Mouse (Mus musculus) erythroblast, embryonic 14.5 days (primary cell): ENCODE results near the gene St13. TPM values are rescaled to one million over a fixed set of nuclear protein-coding genes. Genes with fewer than 3 reads are reported as not detected.
A peak's percentile ranks its signal among the peaks of the same experiment; 100 is the strongest.
"Not testable (repeated sequence)": the region's sequence is repeated elsewhere in the genome, so short reads cannot be mapped to it uniquely, and the experiment has no call there.

Experiments used
- H3K27me3 ChIP-seq: 2 replicates; pipeline ENCODE4 v1.6.1; 2012; ENCODE audit warnings: inconsistent platforms; ENCODE audit not compliant: control insufficient read depth
- H3K36me3 ChIP-seq: 2 replicates; pipeline ENCODE4 v1.6.1; 2012; ENCODE audit warnings: mild to moderate bottlenecking, inconsistent platforms; ENCODE audit not compliant: control insufficient read depth
- H3K4me1 ChIP-seq: 2 replicates; pipeline ENCODE4 v1.6.1; 2012; ENCODE audit warnings: inconsistent platforms; ENCODE audit not compliant: control insufficient read depth
- H3K4me3 ChIP-seq: replicated peaks from 2 replicates; pipeline ENCODE3; 2012; ENCODE audit warnings: moderate library complexity, mild to moderate bottlenecking, inconsistent platforms
- H3K9me3 ChIP-seq: 2 replicates; pipeline ENCODE4 v1.6.1; 2012; ENCODE audit warnings: low read length, inconsistent platforms, mixed read lengths; ENCODE audit not compliant: control insufficient read depth
- GATA1 ChIP-seq: IDR thresholded peaks from 2 replicates; pipeline ENCODE4 v1.6.1; 2012; ENCODE audit warnings: low read length, inconsistent platforms, mixed read lengths
- TAL1 ChIP-seq: IDR thresholded peaks from 3 replicates; pipeline ENCODE4 v1.6.1; 2012; ENCODE audit warnings: low read length, inconsistent platforms, mixed read lengths
- polyA plus RNA-seq: library from polyadenylated mRNA; stranded (reverse); fragments of >175 nt; gene quantifications from 2 replicates; pipeline ENCODE4 v1.2.3, GENCODE M21; 2012

St13 gene
- 4.7 and 4.8 TPM in 2 replicates for polyA plus RNA-seq

DNA sequence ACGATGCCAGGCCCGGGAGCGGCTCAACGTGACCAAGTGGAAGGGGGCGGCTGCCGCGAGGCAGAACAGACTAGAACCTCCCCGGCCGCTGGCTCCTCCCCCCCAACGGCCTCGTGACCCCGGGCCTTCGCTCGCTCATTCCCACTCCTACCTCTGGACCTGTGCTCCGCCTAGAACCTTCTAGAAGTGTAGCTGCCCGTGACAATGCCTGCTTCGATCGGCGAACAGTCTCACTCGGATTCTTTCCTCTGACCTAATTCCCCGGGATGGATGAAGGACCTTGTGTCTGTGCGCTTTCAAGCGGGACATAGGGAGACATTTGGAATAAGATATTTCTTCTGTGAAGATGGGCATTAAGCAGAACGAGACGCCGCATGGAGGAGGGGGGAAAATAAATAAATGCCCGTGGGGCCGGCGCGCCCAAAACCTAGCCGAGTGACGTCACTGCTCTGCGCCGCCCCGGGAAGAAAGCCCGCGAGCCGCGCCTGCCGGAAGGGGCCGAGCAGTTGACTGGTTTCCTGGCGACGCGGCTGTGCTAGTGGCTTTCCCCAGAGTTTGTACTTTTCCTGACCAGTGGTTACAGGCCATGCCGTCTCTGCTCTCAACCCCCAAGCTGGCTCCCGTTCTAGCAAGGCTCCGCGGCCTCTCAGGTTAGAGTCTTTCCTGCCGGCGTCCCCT is at the start of gene St13, which contains the start of gene Xpnpep3:
St13 (minus strand) TSS at position 440 of the 678 bp plus-strand sequence.
Xpnpep3 (plus strand) TSS at position 501 of the 678 bp plus-strand sequence.
- H3K27me3 ChIP-seq: no peaks in the 10 kb centered on the region
- H3K36me3 ChIP-seq: peaks cover 5% of the 10 kb centered on the region
- H3K4me3 ChIP-seq: peak within 1 kb of the TSS; percentile 95
- H3K9me3 ChIP-seq: no peaks in the 10 kb centered on the region
- TF ChIP-seq TAL1: no peak
- no peak for TF ChIP-seq GATA1
- peaks cover 43% of the 10 kb centered on the region for H3K4me1 ChIP-seq

DNA sequence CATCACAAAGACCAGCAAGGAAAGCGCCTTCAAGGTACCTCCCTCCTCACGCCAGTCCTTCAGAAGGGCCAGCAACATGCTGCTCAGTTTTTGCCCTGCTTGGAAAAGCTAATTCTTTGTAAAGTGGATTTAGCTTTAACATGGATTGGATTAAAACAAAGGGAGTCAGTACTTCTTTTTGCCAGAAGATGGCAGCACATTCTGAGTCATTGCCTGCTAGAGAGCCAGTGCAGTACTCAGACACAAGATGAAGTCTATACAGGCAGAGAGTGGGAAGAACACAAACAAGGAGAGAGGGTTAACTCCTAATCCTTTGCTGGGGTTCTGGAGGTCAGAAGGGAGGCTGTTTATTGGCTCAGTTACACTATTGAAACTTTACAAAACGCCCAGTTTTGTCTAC is 48.6 kb upstream of the St13 start:
- H3K36me3 ChIP-seq: peaks cover 65% of the 10 kb centered on the region
- TF ChIP-seq GATA1 (no peak), TAL1 (no peak)

DNA sequence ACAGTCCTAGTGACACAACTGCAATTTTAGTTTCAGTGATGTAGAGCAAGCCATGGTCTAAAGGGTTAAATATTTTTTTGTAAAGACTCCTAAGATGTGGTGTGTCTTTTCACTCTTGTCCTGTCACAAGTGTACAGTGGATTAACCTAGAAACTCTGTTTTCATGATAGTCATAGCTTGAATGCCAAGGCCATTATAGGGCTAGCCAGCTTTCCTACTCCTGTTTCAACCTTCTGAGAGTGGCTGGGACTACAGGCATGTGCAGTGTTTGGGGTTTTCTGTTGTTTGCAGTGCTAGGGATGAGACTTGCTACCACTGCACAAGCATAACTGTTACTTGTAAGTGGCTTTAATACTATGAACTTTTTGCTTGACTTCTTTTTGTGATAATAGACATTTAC is 39.4 kb upstream of the St13 start:
- TF ChIP-seq GATA1 (no peak), TAL1 (no peak)
- peaks cover 44% of the 10 kb centered on the region for H3K36me3 ChIP-seq
- no peaks in the 10 kb centered on the region for H3K27me3 ChIP-seq
- no peak overlapping the region for H3K4me3 ChIP-seq
- H3K9me3 ChIP-seq: no peaks in the 10 kb centered on the region
- H3K4me1 ChIP-seq: no peaks in the 10 kb centered on the region; the same call in 1 of the 2 replicates

More for the DNA sequence above, 48.6 kb upstream of the St13 start:
- no peaks in the 10 kb centered on the region for H3K27me3 ChIP-seq
- H3K4me1 ChIP-seq: no peaks in the 10 kb centered on the region
- no peak overlapping the region for H3K4me3 ChIP-seq
- H3K9me3 ChIP-seq: no peaks in the 10 kb centered on the region

DNA sequence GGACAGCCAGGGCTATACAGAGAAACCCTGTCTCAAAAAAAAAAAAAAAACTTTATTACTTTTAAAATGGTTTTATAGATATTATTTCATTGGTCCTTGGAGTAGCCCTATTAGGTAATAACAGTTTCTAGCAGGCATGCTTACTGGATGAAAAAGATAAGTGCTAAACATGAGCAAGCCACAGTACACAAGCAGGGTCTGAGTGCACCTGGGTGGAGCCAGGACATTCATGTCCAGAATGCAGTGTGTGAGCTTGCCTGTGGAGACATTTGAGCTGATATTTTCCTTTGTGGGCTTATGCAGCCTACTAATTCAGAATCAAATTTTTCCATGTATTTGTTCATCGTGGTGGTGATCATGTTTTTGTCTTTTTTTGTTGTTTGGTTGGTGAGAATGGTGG is 38.5 kb upstream of the St13 start:
- H3K4me1 ChIP-seq: no peaks in the 10 kb centered on the region; the same call in 1 of the 2 replicates
- H3K27me3 ChIP-seq: no peaks in the 10 kb centered on the region
- H3K9me3 ChIP-seq: no peaks in the 10 kb centered on the region
- TF ChIP-seq TAL1 (no peak), GATA1 (no peak)
- H3K36me3 ChIP-seq: peaks cover 38% of the 10 kb centered on the region
- H3K4me3 ChIP-seq: no peak overlapping the region

DNA sequence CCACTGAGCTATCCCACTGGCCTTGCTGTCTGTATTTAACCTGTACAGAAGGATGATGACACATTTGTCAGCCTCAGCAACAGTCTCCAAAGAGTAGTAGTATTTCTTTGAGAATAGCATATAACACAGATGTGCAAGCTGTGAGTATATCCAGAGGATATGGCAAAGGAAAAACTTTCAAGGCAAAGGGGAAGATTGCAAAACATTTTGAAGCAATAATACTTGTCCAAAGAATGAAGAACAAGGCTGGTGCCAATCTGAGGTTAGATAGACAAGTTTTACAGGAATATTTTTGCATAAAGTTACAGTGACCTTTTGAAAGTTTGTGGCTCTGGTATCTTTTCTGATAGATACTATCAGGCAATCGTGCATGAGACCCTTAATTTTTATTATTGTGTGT is 31.3 kb upstream of the St13 start:
- Histone ChIP-seq H3K9me3 (no peaks in the 10 kb centered on the region), H3K36me3 (peaks cover 50% of the 10 kb centered on the region)

DNA sequence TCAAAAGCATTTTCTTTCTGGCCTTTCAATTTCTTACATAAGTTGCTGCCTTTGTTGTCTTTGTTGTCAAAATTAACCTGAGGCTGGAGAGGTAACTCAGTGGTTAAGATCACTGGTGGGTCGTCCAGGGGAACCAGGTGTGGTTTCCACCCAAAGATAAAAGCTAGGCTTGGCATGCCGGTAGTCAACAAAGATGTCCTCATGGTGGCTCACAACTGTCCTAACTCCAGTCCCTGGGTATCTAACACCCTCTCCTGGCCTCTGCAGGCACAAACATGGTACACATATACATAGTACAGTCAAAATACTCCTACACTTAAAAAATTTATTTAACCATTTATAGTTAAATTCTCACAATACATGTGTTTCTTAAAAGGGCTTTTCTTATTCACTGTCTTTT is 28.1 kb upstream of the St13 start:
- Histone ChIP-seq H3K9me3 (no peaks in the 10 kb centered on the region), H3K36me3 (peaks cover 43% of the 10 kb centered on the region)

More for the DNA sequence above, 31.3 kb upstream of the St13 start:
- Histone ChIP-seq H3K27me3 (no peaks in the 10 kb centered on the region), H3K4me3 (no peak overlapping the region), H3K4me1 (peaks cover 4% of the 10 kb centered on the region)
- TF ChIP-seq GATA1 (no peak), TAL1 (no peak)

DNA sequence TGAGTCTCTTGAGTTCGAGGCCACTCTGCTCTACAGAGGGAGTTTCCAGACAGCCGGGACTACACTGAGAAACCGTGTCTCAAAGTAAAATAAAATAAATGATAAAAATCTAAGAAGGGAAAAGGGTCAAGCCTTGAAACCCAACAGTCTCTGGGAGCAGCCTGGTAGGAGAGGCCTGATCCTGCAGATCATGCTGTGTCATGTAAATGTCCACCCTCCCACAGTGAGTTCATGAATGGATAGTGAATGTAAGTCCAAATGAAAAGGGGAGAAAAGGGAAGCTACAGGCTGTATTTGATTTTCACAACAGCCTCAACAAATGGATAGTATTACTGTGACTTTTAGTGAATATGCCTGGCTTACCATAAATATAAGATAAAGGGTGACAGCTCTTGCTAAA is 25.4 kb upstream of the St13 start:
- Histone ChIP-seq H3K4me3 (no peak overlapping the region), H3K9me3 (no peaks in the 10 kb centered on the region), H3K36me3 (peaks cover 25% of the 10 kb centered on the region), H3K4me1 (peaks cover 18% of the 10 kb centered on the region), H3K27me3 (no peaks in the 10 kb centered on the region)
- no peak for TF ChIP-seq TAL1
- TF ChIP-seq GATA1: no peak

More for the DNA sequence above, 28.1 kb upstream of the St13 start:
- TF ChIP-seq TAL1 (no peak), GATA1 (no peak)
- Histone ChIP-seq H3K4me1 (peaks cover 13% of the 10 kb centered on the region), H3K27me3 (no peaks in the 10 kb centered on the region), H3K4me3 (no peak overlapping the region)

DNA sequence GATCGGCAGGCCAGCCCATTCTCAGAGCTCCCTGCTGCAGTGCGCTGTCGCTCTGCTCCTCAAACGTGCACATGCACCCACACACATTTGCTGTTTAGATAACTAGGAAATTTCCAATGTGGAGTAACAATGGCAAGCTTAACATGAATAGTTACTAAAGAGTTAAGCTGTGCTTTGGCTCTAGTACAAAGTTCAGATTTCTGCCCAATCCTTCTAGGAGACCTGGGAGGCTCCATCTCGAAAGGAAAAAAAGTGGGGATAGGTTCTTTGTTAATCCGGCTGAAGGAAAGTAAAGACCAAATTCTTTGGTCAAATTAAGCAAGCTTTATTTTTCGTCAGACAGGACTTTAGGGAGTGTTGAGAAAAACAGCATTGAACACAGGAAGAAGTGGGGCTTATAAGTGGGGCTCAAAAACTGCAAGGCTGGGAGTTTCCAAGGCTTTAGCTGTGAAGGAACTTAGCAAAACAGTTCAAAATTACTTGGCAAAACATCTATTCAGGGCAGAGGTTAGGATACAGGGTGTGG is 22.3 kb upstream of the St13 start:
- peaks cover 22% of the 10 kb centered on the region for H3K36me3 ChIP-seq
- no peaks in the 10 kb centered on the region for H3K9me3 ChIP-seq
- peaks cover 28% of the 10 kb centered on the region for H3K4me1 ChIP-seq
- no peak for TF ChIP-seq GATA1
- H3K27me3 ChIP-seq: no peaks in the 10 kb centered on the region
- no peak overlapping the region for H3K4me3 ChIP-seq

DNA sequence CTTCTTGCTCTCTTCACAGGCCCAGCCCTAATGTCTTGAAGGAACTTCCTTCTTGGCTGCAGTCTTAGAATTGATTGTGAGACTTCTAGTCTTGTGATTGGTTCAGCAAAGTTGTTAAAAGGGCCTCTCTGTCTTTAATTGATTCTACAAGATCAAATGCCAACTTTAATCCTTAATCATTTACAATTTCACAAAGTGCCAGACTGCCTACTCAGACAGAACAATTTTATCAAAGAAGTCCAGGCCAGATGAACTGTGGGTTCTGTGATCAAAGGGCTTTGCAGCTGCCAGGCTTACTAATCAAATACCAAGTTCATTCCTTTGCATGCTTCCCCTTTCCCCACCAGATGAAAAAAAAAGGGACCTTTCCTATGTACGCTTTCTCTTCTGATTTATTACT is 21.6 kb upstream of the St13 start:
- H3K9me3 ChIP-seq: no peaks in the 10 kb centered on the region

DNA sequence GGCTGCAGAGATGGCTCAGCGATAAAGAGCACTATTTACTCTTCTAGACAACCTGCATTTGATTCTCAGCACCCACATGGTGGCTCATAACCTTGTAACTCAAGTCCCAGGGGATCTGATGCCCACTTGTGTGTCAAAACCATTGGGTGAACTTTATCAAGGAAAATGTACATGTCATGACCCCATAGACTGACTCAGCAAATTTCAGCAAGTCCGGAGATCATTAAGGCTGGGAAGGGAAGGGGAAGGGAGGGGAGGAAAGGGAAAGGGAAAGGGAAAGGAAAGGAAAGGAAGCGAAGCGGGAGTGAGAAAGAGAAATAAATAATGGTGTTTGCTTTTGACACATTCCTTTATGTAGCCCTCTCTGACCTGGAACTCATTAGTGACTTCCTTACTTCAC is 18.2 kb upstream of the St13 start:
- Histone ChIP-seq H3K9me3 (no peaks in the 10 kb centered on the region), H3K27me3 (no peaks in the 10 kb centered on the region), H3K36me3 (peaks cover 33% of the 10 kb centered on the region), H3K4me1 (peaks cover 31% of the 10 kb centered on the region), H3K4me3 (no peak overlapping the region)
- TF ChIP-seq GATA1 (no peak), TAL1 (no peak)

More for the DNA sequence above, 21.6 kb upstream of the St13 start:
- Histone ChIP-seq H3K36me3 (peaks cover 22% of the 10 kb centered on the region), H3K4me3 (no peak overlapping the region), H3K27me3 (no peaks in the 10 kb centered on the region), H3K4me1 (peaks cover 36% of the 10 kb centered on the region)
- no peak for TF ChIP-seq TAL1
- no peak for TF ChIP-seq GATA1

DNA sequence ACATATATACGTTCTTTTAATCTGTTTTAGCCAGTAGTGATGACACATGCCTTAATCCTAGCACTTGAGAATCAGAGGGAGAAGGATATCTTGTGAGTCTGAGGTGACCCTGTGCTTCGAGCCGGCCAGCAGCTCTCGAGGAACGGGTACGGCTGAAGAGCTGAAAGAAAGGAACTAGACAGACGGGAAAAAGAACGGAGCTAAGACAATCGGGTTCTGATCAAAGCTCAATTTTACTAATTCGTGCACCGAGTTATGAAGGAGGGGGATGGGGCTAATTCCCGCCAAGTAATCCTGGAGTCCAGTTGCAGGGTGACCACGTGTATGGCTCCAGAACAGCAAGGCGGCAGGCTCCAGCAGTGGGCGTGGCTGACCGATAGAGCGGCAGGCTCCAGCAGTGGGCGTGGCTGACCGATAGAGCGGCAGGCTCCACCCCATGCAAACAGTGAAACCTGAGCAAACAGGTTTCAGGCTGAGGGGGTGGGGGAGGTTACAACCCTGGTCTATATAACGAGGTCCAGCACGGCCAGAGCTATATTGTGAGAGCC is 17.0 kb upstream of the St13 start:
- not testable (repeated sequence) for H3K9me3 ChIP-seq, H3K27me3 ChIP-seq
- H3K4me1 ChIP-seq: peaks cover 28% of the 10 kb centered on the region
- peaks cover 31% of the 10 kb centered on the region for H3K36me3 ChIP-seq
- H3K4me3 ChIP-seq: peak overlapping the region; percentile 38
